Mouse (Mus musculus): ENCODE measurements at regions not wholly inside any gene's neighbourhood (a gene's known extent, or its start where the extent isn't known, plus 50 kb on each side); places are given as distances from the start of the nearest gene placed in this dataset.

GRCm38 (mm10) chr2:73041475-73041874 is 55.0 kb upstream of the Gm11084 start:
- DNase-seq (ENCODE audit: low spot score in 2 of 2): no peak

GRCm38 (mm10) chr2:73040031-73040430 is 53.5 kb upstream of the Gm11084 start:
- no peak for DNase-seq (ENCODE audit: low spot score in 2 of 2)

GRCm38 (mm10) chr2:73039300-73039699 is 52.8 kb upstream of the Gm11084 start:
- no peak for DNase-seq (ENCODE audit: low spot score in 2 of 2)

GRCm38 (mm10) chr2:73038290-73038732 is 51.8 kb upstream of the Gm11084 start:
- DNase-seq (ENCODE audit: low spot score in 2 of 2): peak in 1 of 2 experiments; percentile 54

- peak in 1 of 2 experiments; percentile 54 for DNase-seq (ENCODE audit: low spot score in 2 of 2)
Measured at GRCm38 (mm10) chr2:73037266-73038046, 50.9 kb upstream of the Gm11084 start.

All from heart, adult 9 months (tissue).